Mouse (Mus musculus): ENCODE results near the gene Fmc1. TPM values are rescaled to one million over a fixed set of nuclear protein-coding genes. Genes with fewer than 3 reads are reported as not detected.

Fmc1 gene
- 30.0 TPM for polyA plus RNA-seq (2015; fragmentation: Illumina TruSeq; extraction: RNeasy Lipid Tissue Mini Kit (QIAGEN cat#74804); ENCODE audit: insufficient read depth, low read depth, low replicate concordance)

GRCm38 (mm10) chr6:38533428-38534405 lies at the start of gene Fmc1:
Gene Fmc1 (plus strand): TSS chr6:38533502.

DNA sequence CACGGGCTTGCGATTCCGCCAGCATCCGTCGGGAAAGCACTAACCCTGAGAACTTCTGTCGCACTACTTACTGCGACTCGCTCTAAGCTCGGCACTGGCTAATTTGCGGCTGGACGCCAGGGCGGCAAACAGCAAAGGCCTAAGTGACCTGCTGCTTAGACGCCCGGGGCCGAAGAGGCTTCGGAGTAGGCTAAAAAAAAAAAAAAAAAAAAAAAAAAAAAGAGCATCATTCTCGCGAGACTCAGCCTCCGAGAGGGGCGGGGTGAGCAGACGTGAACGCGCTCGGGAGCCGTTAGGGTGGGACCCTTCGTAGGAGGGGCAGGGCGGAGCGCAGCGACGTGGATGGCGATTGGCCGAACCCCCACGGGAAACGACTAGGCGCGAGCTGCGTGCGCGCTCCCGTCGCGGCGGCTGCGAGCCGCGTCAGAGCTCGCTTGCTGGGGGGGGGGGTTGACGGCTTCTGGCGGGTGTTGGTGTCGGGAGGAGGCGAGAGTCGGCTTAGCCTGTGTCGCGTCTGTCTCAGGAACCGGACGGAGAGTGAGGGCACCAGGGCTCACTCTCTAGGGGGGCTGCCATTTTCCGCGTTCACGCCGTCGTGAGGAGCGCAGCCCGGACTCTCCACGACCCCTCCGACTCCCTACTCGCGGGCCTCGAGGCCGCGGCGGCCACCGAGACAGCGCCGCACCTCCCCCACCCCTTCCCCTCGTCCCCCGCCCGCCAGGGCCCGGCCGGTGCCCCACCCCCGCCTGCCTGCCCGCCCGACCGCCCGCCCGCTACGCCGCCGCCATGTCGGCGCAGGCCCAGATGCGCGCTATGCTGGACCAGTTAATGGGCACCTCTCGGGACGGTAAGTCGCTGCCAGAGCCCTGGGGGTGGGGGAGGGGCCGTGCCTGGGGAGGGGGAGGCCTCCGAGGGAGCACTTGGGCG lies 18.0 kb downstream of the Fmc1 start, which contains the start of gene Luc7l2:
TSS of gene Luc7l2 (plus strand) at position 273 of the 927 bp plus-strand sequence.

Other genes with a start within 250 kb of the Fmc1 start
- 1.0 TPM for gene Zc3hav1l, start 234.2 kb upstream of the Fmc1 start, polyA plus RNA-seq (2015; fragmentation: Illumina TruSeq; extraction: RNeasy Lipid Tissue Mini Kit (QIAGEN cat#74804); ENCODE audit: insufficient read depth, low read depth, low replicate concordance)
- gene Zc3hav1, start 178.9 kb upstream of the Fmc1 start, polyA plus RNA-seq (2015; fragmentation: Illumina TruSeq; extraction: RNeasy Lipid Tissue Mini Kit (QIAGEN cat#74804); ENCODE audit: insufficient read depth, low read depth, low replicate concordance) = 6.6 TPM
- 1.6 TPM for gene Ttc26, start 152.0 kb upstream of the Fmc1 start, polyA plus RNA-seq (2015; fragmentation: Illumina TruSeq; extraction: RNeasy Lipid Tissue Mini Kit (QIAGEN cat#74804); ENCODE audit: insufficient read depth, low read depth, low replicate concordance)
- 6.9 TPM for gene Ubn2, start 99.6 kb upstream of the Fmc1 start, polyA plus RNA-seq (2015; fragmentation: Illumina TruSeq; extraction: RNeasy Lipid Tissue Mini Kit (QIAGEN cat#74804); ENCODE audit: insufficient read depth, low read depth, low replicate concordance)
- gene Luc7l2, start 17.8 kb downstream of the Fmc1 start, polyA plus RNA-seq (2015; fragmentation: Illumina TruSeq; extraction: RNeasy Lipid Tissue Mini Kit (QIAGEN cat#74804); ENCODE audit: insufficient read depth, low read depth, low replicate concordance) = 87.4 TPM
- 0.28 TPM for gene Klrg2, start 103.7 kb downstream of the Fmc1 start, polyA plus RNA-seq (2015; fragmentation: Illumina TruSeq; extraction: RNeasy Lipid Tissue Mini Kit (QIAGEN cat#74804); ENCODE audit: insufficient read depth, low read depth, low replicate concordance)
- not detected for gene Clec2l, start 129.6 kb downstream of the Fmc1 start, polyA plus RNA-seq (2015; fragmentation: Illumina TruSeq; extraction: RNeasy Lipid Tissue Mini Kit (QIAGEN cat#74804); ENCODE audit: insufficient read depth, low read depth, low replicate concordance)